Mouse (Mus musculus): ENCODE results near the gene Sdr16c6.

Gene Sdr16c6

GRCm38 (mm10) chr4:4077372-4077771, at the start of gene Sdr16c6:
TSS of gene Sdr16c6 (minus strand) at chr4:4077522.
- no peak for DNase-seq

GRCm38 (mm10) chr4:4080180-4080579, 2.9 kb upstream of the Sdr16c6 start:
- DNase-seq, result no peak

- DNase-seq, result no peak
Measured at GRCm38 (mm10) chr4:4079132-4079531, 1.8 kb upstream of the Sdr16c6 start.

GRCm38 (mm10) chr4:4076001-4076400, 1.3 kb downstream of the Sdr16c6 start:
- no peak for DNase-seq

All from cerebellum, adult 18-20 months (tissue).